Mouse (Mus musculus) liver, embryonic 15.5 days (tissue): ENCODE results near the gene Smok3a. TPM values are rescaled to one million over a fixed set of nuclear protein-coding genes. Genes with fewer than 3 reads are reported as not detected.
"Not testable (repeated sequence)": the region's sequence is repeated elsewhere in the genome, so short reads cannot be mapped to it uniquely, and the experiment has no call there.

Experiments
- ATAC-seq: fragments of 200-750 bp; cut with Nextera tagmentation; 2 replicates; pipeline ENCODE4 v1.8.0; 2017; ENCODE audit warnings: moderate number of reproducible peaks, mild to moderate bottlenecking, moderate library complexity; ENCODE audit not compliant: insufficient read depth
- H3K27ac ChIP-seq: fragments of 300-500 bp; sonication (generic); replicated peaks from 2 replicates; pipeline ENCODE4 v1.5.1; 2015; ENCODE audit warnings: mild to moderate bottlenecking, inconsistent platforms
- H3K27me3 ChIP-seq: fragments of 300-500 bp; sonication (generic); 2 replicates; pipeline ENCODE4 v1.6.1; 2015; ENCODE audit warnings: mild to moderate bottlenecking, inconsistent platforms
- H3K36me3 ChIP-seq: fragments of 300-500 bp; sonication (generic); replicated peaks from 2 replicates; pipeline ENCODE4 v1.6.1; 2015; ENCODE audit warnings: moderate library complexity, mild to moderate bottlenecking, inconsistent platforms
- H3K4me1 ChIP-seq: fragments of 300-500 bp; sonication (generic); replicated peaks from 2 replicates; pipeline ENCODE4 v1.6.1; 2015; ENCODE audit warnings: inconsistent platforms
- H3K4me2 ChIP-seq: fragments of 300-500 bp; sonication (generic); 2 replicates; pipeline ENCODE4 v1.6.1; 2015; ENCODE audit warnings: moderate library complexity, mild to moderate bottlenecking, inconsistent platforms
- H3K4me3 ChIP-seq: fragments of 300-500 bp; sonication (generic); replicated peaks from 2 replicates; pipeline ENCODE4 v1.5.1; 2015; ENCODE audit warnings: mild to moderate bottlenecking, inconsistent platforms
- H3K9ac ChIP-seq: fragments of 300-500 bp; sonication (generic); 2 replicates; pipeline ENCODE4 v1.6.1; 2015; ENCODE audit warnings: moderate library complexity, mild to moderate bottlenecking, inconsistent platforms
- H3K9me3 ChIP-seq: fragments of 300-500 bp; sonication (generic); replicated peaks from 2 replicates; pipeline ENCODE4 v1.6.1; 2016; ENCODE audit warnings: inconsistent platforms
- WGBS: fragments of 180-500 bp; shearing (Covaris S2); methylation state at CpG from one replicate; pipeline ENCODE4 v1.1.7; 2015; ENCODE audit warnings: mixed read lengths; ENCODE audit not compliant: insufficient replicate concordance; 5-methylcytosine and 5-hydroxymethylcytosine counted together
- polyA plus RNA-seq: library from polyadenylated mRNA; unstranded; fragments of >200 nt; fragmentation: Nextera tagmentation; extraction: Ambion mirVana; gene quantifications from 2 replicates; pipeline ENCODE4 v1.2.1, GENCODE M21; 2015

Smok3a gene
- polyA plus RNA-seq: not detected in 2 replicates

- H3K4me3 ChIP-seq, H3K27me3 ChIP-seq, H3K4me1 ChIP-seq, H3K27ac ChIP-seq, ATAC-seq, H3K4me2 ChIP-seq, H3K36me3 ChIP-seq, H3K9me3 ChIP-seq, H3K9ac ChIP-seq: not testable (repeated sequence)
- 62% methylated on average over 5 of the region's 7 CpGs for WGBS
Measured at GRCm38 (mm10) chr5:138020961-138021479, at the start of gene Smok3a, which contains the start of gene Smok3b. Gene Smok3a (plus strand): TSS chr5:138021261. Gene Smok3b (plus strand): TSS chr5:138021429.

GRCm38 (mm10) chr5:137973161-137973560 is 47.9 kb upstream of the Smok3a start:
- 48% methylated on average over 2 of the region's 2 CpGs for WGBS
- Histone ChIP-seq H3K4me1 (no peaks in the 10 kb centered on the region), H3K27me3 (no peaks in the 10 kb centered on the region), H3K27ac (no peak overlapping the region), H3K4me3 (no peak overlapping the region), H3K9ac (no peak overlapping the region), H3K4me2 (no peak overlapping the region), H3K36me3 (no peaks in the 10 kb centered on the region), H3K9me3 (no peaks in the 10 kb centered on the region)
- ATAC-seq: no peak

- Histone ChIP-seq H3K4me3 (no peak overlapping the region), H3K27me3 (no peaks in the 10 kb centered on the region), H3K4me2 (no peak overlapping the region), H3K4me1 (no peaks in the 10 kb centered on the region), H3K27ac (no peak overlapping the region), H3K9ac (no peak overlapping the region), H3K36me3 (no peaks in the 10 kb centered on the region), H3K9me3 (no peaks in the 10 kb centered on the region)
- ATAC-seq: no peak
- WGBS: 45% methylated on average over 3 of the region's 3 CpGs
Measured at GRCm38 (mm10) chr5:137973738-137974137, 47.3 kb upstream of the Smok3a start.

GRCm38 (mm10) chr5:137974724-137975123 is 46.3 kb upstream of the Smok3a start:
- Histone ChIP-seq H3K9ac (no peak overlapping the region), H3K27me3 (no peaks in the 10 kb centered on the region), H3K9me3 (no peaks in the 10 kb centered on the region), H3K4me3 (no peak overlapping the region), H3K4me1 (no peaks in the 10 kb centered on the region), H3K36me3 (no peaks in the 10 kb centered on the region), H3K4me2 (no peak overlapping the region), H3K27ac (no peak overlapping the region)
- 32% methylated on average over 3 of the region's 3 CpGs for WGBS
- ATAC-seq: no peak

- no peaks in the 10 kb centered on the region for H3K36me3 ChIP-seq
- no peaks in the 10 kb centered on the region for H3K9me3 ChIP-seq
- WGBS: 16% methylated on average over 1 of the region's 1 CpGs
- ATAC-seq: no peak
- no peaks in the 10 kb centered on the region for H3K27me3 ChIP-seq
- no peak overlapping the region for H3K4me3 ChIP-seq
- no peak overlapping the region for H3K4me2 ChIP-seq
- no peaks in the 10 kb centered on the region for H3K4me1 ChIP-seq
- no peak overlapping the region for H3K9ac ChIP-seq
- 0 out of 2 replicates have a peak overlapping the region, but pooled peaks have one; percentile 29 for H3K27ac ChIP-seq
Measured at GRCm38 (mm10) chr5:137975434-137975833, 45.6 kb upstream of the Smok3a start.

- no peak for ATAC-seq
- no peaks in the 10 kb centered on the region for H3K4me1 ChIP-seq
- H3K27me3 ChIP-seq: no peaks in the 10 kb centered on the region
- no peak overlapping the region for H3K4me2 ChIP-seq
- H3K36me3 ChIP-seq: no peaks in the 10 kb centered on the region
- 36% methylated on average over 1 of the region's 1 CpGs for WGBS
- H3K9ac ChIP-seq: no peak overlapping the region
- H3K9me3 ChIP-seq: no peaks in the 10 kb centered on the region
- H3K4me3 ChIP-seq: no peak overlapping the region
- no peak overlapping the region for H3K27ac ChIP-seq
Measured at GRCm38 (mm10) chr5:137977291-137977690, 43.8 kb upstream of the Smok3a start.

- Histone ChIP-seq H3K4me2 (no peak overlapping the region), H3K9ac (no peak overlapping the region), H3K27me3 (no peaks in the 10 kb centered on the region), H3K4me1 (no peaks in the 10 kb centered on the region), H3K36me3 (no peaks in the 10 kb centered on the region), H3K9me3 (no peaks in the 10 kb centered on the region), H3K27ac (no peak overlapping the region), H3K4me3 (no peak overlapping the region)
- no peak for ATAC-seq
- WGBS: 47% methylated on average over 2 of the region's 2 CpGs
Measured at GRCm38 (mm10) chr5:137979081-137979480, 42.0 kb upstream of the Smok3a start.

- Histone ChIP-seq H3K4me3 (0 out of 2 replicates have a peak within 1 kb of the TSS, but pooled peaks have one; percentile 8), H3K9ac (no peak within 1 kb of the TSS), H3K27ac (no peak within 1 kb of the TSS), H3K27me3 (no peaks in the 10 kb centered on the region), H3K36me3 (no peaks in the 10 kb centered on the region), H3K4me2 (no peak within 1 kb of the TSS), H3K4me1 (no peaks in the 10 kb centered on the region), H3K9me3 (no peaks in the 10 kb centered on the region)
- no peak for ATAC-seq
- 30% methylated on average over 4 of the region's 4 CpGs for WGBS
Measured at GRCm38 (mm10) chr5:137981300-137981699, 39.8 kb upstream of the Smok3a start, which contains the start of gene Azgp1. Gene Azgp1 (plus strand): TSS chr5:137981520.

GRCm38 (mm10) chr5:137986351-137986750 is 34.7 kb upstream of the Smok3a start:
- Histone ChIP-seq H3K9ac (no peak overlapping the region), H3K36me3 (no peaks in the 10 kb centered on the region), H3K4me1 (no peaks in the 10 kb centered on the region), H3K4me2 (no peak overlapping the region), H3K27me3 (no peaks in the 10 kb centered on the region), H3K9me3 (no peaks in the 10 kb centered on the region), H3K4me3 (no peak overlapping the region), H3K27ac (no peak overlapping the region)
- WGBS: 50% methylated on average over 1 of the region's 1 CpGs
- ATAC-seq: no peak

- Histone ChIP-seq H3K9ac (no peak overlapping the region), H3K4me2 (no peak overlapping the region), H3K36me3 (no peaks in the 10 kb centered on the region), H3K27me3 (no peaks in the 10 kb centered on the region), H3K27ac (no peak overlapping the region; the same call in 1 of the 2 replicates), H3K9me3 (no peaks in the 10 kb centered on the region), H3K4me1 (0 out of 2 replicates have a peak, but pooled peaks cover 2% of the 10 kb centered on the region), H3K4me3 (no peak overlapping the region)
- no peak; the same call in 1 of the 2 replicates for ATAC-seq
- 59% methylated on average over 5 of the region's 5 CpGs for WGBS
Measured at GRCm38 (mm10) chr5:138009437-138009836, 11.6 kb upstream of the Smok3a start.

- Histone ChIP-seq H3K9me3 (no peaks in the 10 kb centered on the region), H3K27ac (no peak overlapping the region), H3K27me3 (no peaks in the 10 kb centered on the region), H3K4me2 (no peak overlapping the region), H3K36me3 (no peaks in the 10 kb centered on the region), H3K4me1 (0 out of 2 replicates have a peak, but pooled peaks cover 2% of the 10 kb centered on the region), H3K9ac (no peak overlapping the region), H3K4me3 (no peak overlapping the region)
- WGBS: 62% methylated on average over 5 of the region's 5 CpGs
- ATAC-seq: peak; percentile 54; the same call in 1 of the 2 replicates
Measured at GRCm38 (mm10) chr5:138012382-138012781, 8.7 kb upstream of the Smok3a start.

GRCm38 (mm10) chr5:138016530-138016929 is 4.5 kb upstream of the Smok3a start:
- Histone ChIP-seq H3K4me3 (no peak overlapping the region), H3K9me3 (no peaks in the 10 kb centered on the region), H3K9ac (no peak overlapping the region), H3K4me1 (0 out of 2 replicates have a peak, but pooled peaks cover 2% of the 10 kb centered on the region), H3K27me3 (no peaks in the 10 kb centered on the region), H3K4me2 (no peak overlapping the region), H3K36me3 (no peaks in the 10 kb centered on the region), H3K27ac (no peak overlapping the region)
- ATAC-seq: no peak
- WGBS: 76% methylated on average over 2 of the region's 2 CpGs
